Mouse (Mus musculus) layer of hippocampus, postnatal 25 days (tissue): ENCODE measurements around the gene Gm16429. TPM values are rescaled to one million over a fixed set of nuclear protein-coding genes. Genes with fewer than 3 reads are reported as not detected.
"Not testable (repeated sequence)": the region's sequence is repeated elsewhere in the genome, so short reads cannot be mapped to it uniquely, and the experiment has no call there.

Experiments
- DNase-seq, 2 experiments: peaks; one replicate each; pipeline ENCODE4 v3.0.0; 2022; ENCODE audit warnings: mixed read lengths in 2 of 2, low spot score in 1 of 2; ENCODE audit errors: extremely low spot score in 1 of 2
- total RNA-seq, 2 experiments: library from RNA; stranded (reverse); gene quantifications; 2 replicates each; pipeline ENCODE4 v1.2.3; 2021

Gene Gm16429
- not detected for total RNA-seq

DNA sequence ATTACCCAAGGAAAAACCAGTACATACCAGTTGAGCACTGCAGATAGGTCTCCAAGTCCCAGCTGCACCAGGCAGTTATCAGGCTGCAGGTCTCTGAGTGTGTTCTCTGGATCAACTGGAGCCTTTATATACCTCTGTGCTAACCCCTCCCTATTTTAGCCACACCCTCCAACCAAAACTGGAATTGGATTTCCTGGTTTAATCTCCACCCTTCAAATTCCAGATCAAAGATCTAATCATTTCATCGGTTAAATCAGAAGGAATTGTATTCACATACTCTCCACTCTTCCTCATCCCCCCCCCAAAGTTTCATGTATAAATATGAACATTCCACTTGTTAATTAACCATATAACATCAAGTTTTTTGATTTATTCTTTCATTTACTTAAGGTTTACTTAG, at the start of gene Gm16429:
Gm16429 (minus strand) TSS at position 101 of the 400 bp plus-strand sequence.
- DNase-seq, result not testable (repeated sequence)

Other genes with a start within 250 kb of the Gm16429 start
- gene Gm7792, start 85.3 kb downstream of the Gm16429 start, total RNA-seq, result not detected
- not detected for gene BC061212, start 141.5 kb upstream of the Gm16429 start, total RNA-seq
- gene Gm6351, start 147.3 kb upstream of the Gm16429 start, total RNA-seq, result not detected